Mouse (Mus musculus) left cerebral cortex, adult 8-10 months (tissue): ENCODE results near the gene Phxr2. TPM values are rescaled to one million over a fixed set of nuclear protein-coding genes. Genes with fewer than 3 reads are reported as not detected.
"Not testable (repeated sequence)": the region's sequence is repeated elsewhere in the genome, so short reads cannot be mapped to it uniquely, and the experiment has no call there.

Experiments
- DNase-seq, 2 experiments: peaks; one replicate each; pipeline ENCODE4 v3.0.0; 2022; ENCODE audit warnings: low spot score in 2 of 2
- total RNA-seq, 4 experiments: library from RNA; stranded (reverse); gene quantifications; 2 replicates each; pipeline ENCODE4 v1.2.4; 2022

The Phxr2 gene
- total RNA-seq: not detected

DNA sequence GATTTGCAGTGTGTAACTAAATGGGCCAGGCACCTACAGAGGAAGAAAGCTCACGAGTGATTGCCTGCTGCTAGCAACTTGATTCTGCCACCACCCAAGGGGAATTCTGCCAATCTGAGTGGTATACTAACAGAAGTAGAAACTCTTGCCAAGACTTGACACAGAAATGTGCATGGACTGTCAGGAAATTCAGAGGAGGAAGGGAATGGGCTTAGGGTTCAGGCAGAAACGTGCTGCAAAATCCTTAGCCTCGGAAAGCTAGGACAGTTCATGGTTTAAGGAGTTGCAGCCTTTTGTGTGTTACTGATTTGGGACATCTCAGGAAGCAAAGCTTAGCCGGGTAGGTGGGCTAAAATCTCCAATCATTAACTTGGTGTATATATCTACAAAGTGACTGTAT lies at the start of gene Phxr2:
Gene Phxr2 (minus strand): TSS at position 101 of the 400 bp plus-strand sequence.
- no peak for DNase-seq

DNA sequence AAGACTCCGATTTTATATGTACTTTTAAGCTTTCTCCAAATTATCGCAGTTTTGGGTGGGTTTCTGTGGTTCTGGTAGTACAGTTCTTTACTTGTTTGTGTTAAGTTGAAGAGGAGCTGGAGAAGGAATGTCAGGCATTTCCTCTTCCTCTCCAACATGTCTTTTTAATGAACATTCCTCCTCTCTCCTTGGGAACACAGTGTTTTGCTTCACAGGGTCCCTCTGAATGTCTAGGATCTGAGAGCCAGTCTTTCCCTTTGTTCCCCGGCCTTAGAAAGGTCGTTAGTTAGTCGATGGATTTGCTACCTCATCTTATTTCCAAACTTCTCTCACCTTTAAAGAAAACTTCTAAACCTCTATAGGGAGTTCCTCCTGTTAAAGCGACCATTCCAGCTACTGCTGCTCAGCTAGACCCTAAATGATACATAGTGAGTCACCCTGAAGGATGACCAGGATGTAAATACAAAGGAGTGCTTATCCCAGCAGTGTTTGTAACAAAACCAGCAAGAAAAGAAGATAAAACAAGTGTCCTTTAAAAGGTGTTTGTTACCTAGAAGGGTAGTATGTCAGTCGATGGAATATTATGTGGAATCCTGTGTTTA lies 46.9 kb upstream of the Phxr2 start:
- no peak for DNase-seq

DNA sequence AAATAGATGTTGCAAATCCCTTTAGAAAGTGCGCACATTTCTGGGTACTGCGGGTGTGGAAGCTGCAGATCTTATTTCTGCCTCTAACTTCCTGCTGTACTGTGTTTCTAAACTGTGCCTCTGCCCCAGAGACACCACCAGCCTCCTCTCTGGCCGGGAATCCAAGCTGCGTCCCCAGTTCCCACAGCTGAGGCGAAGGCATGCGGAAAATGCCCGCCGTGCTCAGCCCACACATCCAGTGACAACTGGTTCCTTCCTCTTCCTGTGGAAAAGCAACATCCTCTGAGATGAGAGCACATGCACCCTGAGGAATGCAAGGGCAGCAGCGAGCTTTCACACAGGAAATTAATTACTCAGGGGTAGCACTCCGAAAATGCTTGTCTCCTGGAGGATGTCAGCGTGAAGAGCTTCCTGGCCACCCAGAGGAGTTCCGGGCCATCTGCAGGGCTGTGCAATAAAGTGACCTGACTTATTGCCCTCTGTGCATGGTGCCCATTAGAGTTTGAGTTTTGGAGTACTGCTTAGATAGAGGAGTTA lies 45.9 kb upstream of the Phxr2 start:
- no peak for DNase-seq

DNA sequence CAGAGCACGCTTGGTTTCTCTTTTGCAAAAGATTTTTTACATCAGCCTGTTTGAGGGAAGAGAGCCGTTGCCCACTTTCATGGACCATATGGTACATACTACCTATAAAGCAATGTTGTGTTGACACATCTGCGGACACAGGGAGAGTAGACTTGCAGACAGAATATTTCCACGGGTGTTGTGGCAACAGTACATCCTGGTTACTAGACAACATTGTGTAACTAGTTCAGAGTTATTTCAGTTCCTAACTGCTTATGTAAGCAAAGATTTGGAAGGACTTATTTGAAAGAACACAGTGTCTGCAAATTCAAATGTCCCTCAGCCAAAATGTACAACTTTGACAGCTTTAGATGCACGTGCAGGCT lies 43.6 kb upstream of the Phxr2 start:
- DNase-seq: peak in 1 of 2 experiments; percentile 54

DNA sequence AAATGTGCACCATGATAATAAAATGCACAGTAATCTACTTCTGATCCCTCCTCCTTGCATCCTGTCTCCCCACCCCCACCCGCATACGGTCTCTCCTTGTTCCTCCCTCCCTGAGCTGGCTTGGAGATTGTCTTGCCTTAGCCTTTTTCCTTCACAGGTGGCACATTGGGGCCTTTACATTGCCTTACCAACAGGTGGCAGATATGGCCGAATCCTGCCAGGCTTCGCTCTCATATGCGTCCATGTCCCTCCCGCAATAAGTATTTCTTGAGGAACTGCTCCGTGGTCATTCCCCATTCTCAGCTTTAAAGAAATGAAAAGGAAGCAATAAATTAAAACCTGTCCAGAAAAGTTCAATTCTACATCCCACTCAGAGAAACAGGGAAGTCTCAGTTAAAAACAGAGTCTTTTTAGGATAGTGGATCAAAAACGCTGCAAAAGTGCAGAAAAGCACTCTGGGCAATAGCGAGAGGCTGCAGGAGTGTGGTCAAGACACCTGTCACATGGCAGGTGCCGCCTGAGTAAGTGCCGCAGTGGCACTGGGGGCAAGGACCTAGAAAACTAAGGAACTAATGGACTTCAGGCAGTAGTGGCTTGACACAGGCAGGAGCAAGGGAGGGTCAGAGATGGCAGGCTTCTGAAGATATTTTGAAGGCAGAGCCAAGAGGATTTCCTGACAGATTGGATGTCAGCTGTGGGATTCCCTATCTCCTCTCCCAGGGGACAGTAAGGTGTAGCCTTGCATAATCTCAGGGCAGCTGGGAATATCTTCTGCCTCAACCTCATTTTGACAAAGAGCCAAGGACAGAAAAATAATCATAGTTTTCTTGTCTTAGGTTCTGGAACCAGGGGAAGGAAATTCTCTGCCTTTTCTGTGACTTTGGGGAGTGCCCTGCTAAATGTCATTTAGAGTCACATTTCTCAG lies 43.0 kb upstream of the Phxr2 start:
- DNase-seq: no peak

DNA sequence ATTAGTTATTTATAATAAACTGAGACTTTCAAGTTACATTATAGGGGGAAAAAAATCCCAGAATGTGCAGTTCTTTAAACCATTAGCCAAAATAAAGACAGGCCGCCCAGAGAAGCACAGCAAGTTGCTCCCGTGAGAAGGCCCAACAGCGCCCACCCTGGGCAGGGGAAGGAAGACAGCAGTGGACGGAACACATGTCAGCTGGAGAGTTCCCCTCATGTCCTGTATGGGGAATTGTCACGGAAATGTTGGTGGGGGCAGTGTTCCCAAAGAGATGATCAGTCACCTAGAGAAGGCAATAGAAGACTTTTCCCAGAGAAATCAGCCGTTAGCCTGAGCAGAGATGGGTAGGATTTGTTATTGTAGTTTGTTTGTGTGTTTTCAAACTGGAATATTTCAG lies 42.3 kb upstream of the Phxr2 start:
- no peak for DNase-seq

DNA sequence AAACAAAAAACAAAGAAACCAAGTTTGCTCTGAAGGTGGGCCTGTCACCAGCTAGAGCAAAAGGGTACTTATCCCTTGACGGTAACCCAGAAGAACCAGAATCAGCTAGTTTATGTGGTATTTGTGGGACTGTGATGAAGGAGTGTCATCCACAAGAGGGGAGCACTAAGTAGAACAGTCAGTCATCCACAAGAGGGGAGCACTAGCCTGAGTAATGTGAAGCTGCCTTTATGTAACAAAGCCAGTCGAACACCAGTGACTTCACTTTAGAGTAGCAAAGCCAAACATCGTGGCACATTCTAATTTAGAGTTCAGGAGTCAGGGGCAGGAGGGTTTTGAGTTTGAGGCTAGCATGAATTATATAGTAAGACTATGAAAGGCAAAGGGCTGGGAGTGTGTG lies 40.3 kb upstream of the Phxr2 start:
- no peak for DNase-seq

DNA sequence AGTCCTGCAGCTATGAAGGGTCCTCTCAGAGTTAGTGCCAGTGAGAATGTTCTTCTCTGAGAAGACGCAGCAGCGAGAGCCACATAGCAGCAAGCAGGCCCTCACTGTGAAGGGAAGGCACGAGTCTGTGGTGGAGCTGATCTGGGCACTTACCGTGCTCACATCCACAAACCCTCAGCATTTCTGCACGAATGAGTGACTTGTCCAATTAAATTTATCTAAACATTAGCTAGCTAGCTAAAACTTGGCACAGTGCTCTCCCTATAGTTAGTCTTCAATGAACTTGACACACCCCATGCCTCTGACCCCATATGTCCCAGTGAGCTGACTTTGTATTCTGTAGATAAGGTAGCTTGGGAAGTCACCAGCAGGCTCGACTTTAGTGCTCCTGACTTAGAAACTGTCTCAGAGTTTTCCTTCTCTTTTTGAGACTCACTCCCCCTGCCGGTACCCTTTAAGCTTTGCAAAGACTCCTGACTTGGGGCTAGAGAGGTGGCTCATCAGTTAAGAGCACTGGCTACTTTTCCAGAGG lies 39.7 kb upstream of the Phxr2 start:
- no peak for DNase-seq

DNA sequence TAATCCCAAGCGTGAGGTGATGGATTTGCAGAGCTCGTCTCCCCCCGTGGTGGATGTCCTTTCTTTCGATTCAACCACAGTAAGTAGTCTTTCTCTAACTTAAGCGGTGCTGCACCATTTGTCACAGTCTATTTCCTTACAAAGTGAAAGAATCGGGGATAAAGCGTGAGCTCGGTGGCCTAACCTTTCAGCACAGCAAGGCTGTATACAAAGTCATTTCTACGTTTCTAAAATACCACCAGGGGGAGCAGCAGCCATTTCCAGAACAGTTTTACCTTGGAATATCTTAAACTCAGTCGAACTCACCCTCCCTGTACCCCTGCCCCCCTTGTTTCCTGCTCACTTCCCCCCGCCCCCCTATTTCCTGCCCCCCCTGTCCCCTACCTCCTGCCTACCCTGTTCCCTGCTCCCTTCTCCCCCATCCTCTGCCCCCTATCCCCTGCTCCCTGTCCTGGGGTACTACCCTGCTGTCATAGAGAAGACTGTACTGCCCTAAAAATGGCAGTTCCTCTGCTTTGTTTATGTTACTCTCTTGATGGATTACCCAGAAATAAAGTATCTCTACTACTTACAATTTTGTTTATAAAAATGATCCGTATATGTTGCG lies 38.8 kb upstream of the Phxr2 start:
- no peak for DNase-seq

DNA sequence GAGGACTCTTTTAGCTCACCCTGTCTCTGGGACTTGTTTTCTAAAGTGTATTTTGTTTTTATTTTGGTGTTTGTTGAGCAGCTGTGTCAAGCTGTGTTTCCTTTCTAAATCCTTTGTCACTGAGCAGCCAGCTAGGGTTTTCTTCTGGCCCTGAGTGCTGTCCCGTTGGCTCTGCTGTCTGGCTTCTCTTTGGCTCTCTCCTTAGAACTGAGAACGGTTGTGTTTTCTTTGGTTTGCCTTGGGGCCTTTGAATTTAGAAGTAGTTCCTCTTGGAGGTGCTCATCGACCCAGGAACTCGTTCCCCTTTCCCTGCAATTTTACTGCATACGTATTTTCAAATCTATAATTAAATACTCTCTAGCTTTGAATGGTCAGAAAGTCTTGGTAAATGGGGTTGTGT lies 36.9 kb upstream of the Phxr2 start:
- DNase-seq: no peak

DNA sequence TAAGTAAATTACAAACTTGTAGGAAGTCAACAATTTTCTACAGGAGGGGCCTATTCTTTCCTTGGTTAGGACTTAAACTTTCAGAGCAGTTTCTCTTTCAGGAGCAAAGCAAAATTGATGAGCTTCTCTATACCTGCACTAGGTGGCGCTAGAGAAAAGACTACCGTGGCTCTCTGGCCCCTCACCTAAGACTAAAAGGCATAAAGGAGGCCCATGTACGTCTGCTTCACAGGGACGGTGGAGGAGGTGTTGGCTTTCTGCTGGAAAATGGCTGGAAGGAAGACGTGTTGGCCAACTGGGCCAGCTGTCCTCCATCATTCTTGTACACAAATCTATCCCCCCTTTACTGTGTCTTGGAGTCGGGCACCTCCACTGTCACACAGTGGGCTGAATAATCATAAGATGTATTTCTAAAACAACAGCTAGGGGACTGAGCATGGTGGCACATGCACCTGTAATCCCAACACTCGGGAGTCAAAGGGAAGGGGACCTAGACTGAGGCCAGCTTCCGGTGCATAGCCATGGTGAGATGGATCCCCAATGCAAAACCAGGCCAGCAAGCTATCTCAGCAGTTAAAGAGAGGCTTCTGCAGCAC lies 36.0 kb upstream of the Phxr2 start:
- DNase-seq: no peak

DNA sequence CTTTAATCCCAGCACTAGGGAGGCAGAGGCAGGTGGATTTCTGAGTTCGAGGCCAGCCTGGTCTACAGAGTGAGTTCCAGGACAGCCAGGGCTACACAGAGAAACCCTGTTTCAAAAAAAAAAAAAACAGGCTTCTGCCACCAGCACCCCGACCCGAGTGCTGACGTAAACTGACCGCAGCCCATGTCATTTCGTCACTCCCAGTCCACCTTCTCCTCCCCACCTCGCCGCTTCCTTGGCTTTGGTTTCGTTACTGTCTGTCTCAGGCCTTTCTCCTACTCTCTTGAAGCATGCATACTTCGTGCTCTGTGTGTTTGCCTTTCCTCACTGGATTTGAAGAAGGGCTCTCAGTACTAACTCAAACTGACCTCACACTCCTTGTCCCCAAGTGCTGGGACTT lies 31.6 kb upstream of the Phxr2 start:
- not testable (repeated sequence) for DNase-seq

DNA sequence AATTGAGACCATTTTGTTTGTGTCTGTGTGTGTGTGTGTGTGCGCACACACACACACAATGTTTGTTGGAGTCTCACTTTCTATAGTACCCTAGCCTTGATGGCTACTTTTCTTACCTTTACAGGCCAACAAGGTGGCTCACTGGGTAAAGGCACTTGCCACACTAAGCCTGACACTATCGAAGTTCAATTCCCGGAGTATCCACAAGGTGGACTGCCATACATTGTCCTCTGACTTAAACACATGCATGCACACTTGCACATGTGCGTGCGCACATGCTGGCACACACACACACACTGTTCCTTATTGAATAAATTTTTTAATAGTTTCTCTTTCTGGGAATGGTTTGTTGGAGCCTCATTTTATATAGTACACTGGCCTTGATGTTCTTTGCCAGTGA lies 30.7 kb upstream of the Phxr2 start:
- DNase-seq: no peak

DNA sequence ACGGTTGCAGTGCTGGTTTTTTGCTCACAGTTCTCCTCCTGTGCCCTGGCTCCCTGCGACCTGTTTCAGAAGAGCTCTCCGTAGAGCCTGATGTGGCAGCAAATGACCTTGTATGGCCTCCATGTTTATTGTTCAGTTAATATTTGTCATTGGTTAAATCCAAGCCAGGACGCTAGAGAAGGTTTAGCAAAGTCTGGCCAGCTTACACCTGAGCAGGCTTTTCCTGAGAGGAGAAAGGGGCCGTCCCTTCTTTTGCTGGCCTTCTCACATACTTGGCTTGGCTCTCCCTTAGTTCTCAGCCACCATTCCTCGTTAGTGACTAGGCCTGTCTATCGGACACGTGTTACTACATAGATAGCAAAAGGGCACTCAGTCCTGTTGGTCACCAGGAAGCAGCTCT lies 28.5 kb upstream of the Phxr2 start:
- DNase-seq: no peak

DNA sequence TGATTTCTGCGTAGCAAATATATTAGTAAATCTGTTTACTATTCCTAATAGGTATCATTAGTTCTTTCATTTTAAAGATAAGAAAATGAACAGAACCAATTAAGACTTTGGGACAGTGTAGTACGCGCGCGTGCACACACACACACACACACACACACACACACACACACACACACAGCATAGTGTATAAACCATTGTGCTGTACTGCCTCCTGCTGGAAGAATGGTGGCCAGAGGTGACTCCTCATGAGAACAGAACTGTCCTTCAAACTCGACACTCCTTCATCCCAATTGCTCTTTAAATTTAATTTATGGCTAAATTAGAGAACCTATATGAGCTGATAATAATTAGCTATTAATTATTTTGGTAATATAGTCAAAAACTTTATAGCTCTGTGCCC lies 25.9 kb upstream of the Phxr2 start:
- DNase-seq: no peak

DNA sequence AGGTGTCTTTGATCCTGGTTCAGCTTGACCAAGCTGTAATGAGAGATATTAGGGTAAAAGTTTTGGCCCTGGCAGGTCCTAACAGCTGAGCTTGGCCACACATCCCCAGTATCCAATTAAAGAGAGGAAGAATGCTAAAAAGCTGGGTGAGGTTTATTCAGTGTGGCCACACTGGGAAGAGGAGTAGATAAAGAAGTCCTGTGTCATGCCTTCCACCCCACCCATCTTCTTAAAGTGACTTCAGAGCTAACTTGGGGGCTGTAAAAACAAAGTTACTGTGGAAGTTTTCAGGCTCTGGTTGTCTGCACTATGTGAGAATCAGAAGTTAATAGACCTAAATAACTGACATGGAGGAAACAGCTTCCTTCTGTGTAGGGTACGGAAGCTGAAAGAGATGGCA lies 25.5 kb upstream of the Phxr2 start:
- DNase-seq: no peak

DNA sequence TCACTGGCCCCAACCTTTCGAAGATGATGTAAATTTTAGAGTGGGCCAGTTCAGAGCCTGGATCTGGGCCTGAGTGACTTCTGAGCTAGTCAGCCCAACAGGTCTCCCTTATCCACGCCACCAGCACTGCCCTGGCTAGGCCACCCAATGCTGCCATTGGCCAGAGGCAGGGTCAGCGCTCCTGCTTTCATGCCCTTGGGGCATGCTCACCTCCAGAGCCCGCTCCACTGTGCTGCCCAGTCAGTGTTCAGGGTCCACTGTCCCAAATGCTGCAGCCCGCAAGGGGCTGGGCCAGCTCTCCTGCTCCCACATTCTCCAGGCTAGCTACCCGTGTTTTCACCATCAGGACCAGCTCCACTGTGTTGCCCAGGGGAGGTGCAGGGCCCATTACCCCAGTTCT lies 23.9 kb upstream of the Phxr2 start:
- DNase-seq: no peak

DNA sequence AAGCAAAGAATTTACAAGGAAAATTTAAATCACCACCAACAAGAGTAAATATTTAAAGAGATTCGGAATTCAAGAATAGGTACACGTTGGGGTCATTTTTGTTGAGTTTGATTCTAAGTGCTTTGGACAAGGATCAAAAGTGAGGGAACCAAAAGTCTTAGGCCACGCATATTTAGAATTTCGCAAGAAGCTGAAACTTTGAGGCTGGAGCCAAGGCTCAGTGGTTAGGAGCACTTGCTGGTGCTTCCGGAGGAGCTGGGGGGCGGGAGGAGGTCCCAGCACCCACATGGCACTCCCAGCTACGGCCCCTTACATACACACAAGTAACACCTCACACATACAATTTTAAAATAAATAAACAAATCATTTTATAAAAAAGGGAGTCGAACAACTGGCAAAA lies 20.5 kb upstream of the Phxr2 start:
- no peak for DNase-seq

DNA sequence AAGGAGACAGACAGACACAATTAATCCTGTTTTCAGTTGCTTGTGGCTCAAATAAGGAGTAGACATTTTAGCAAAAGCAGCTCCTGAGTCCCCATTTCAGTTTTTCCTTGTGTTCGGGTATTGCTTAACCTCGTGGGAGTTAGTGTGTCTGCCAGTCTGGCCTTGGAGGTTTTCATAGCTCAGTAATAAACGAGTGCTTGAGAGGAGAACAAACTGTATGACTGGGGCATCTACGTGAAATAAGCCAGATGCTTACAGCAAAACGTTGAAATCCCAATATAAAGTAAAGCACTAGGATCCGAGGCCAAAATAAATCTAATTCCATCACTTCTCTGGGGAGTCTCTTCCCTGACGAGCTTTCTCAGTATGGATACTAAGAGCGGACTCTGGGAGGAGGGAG lies 19.5 kb upstream of the Phxr2 start:
- DNase-seq: no peak

DNA sequence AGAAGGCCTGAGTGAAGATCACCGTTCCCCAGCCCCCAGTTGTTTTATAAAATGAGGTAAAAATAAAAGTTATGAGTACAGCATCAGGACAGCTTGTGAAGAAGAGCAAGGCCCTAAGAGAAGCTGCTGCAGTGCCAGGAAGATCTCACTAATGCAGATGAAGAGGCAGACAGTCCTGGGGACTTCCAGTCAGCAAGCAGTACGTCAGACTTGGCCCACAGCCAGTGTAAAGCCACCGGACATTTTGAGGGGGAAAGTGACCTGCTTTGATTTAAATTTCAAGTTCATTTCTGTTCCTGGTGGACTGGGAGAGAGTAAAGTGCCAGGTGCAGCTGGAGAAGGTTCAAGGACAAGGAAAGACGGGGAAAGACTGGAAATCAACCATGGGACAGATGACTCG lies 10.2 kb upstream of the Phxr2 start:
- no peak for DNase-seq

DNA sequence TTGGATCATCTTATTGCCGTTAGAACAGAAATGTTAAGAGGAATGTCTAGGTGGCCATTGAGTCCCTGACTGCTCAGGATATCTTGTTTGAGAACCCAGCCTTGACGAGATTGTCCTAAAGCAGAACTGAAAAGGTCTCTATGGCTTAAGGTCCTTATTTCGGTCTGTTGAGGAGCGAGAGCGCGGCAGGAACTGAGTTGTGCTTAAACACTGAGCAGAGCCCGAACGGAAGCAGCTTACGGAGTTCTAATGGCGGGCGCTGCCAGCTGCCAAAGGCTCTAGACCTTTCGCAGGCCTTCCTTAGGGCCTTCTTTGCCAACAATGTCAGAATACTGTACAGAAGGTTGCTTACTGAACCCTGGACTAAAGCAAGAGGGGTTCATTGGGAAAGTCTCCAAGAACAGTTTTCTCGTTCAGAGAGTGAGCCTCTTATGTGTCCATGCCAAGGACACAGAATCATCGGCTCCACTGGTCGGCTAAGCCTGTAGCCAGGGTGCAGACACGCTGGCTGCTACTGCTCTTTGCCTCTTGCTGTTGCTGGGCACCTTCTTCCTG lies 7.3 kb upstream of the Phxr2 start:
- DNase-seq: no peak
